Mouse (Mus musculus): Measurements from ENCODE around the gene Spout1.

The Spout1 gene

GRCm38 (mm10) chr2:30130156-30130555 lies 48.1 kb downstream of the Spout1 start:
- DNase-seq (ENCODE audit: low spot score in 2 of 2), result no peak

GRCm38 (mm10) chr2:30128789-30129188 lies 49.5 kb downstream of the Spout1 start:
- no peak for DNase-seq (ENCODE audit: low spot score in 2 of 2)

GRCm38 (mm10) chr2:30124472-30125274 lies 53.6 kb downstream of the Spout1 start, which contains the start of gene Zer1:
TSS of gene Zer1 (minus strand) at chr2:30124585.
- DNase-seq (ENCODE audit: low spot score in 2 of 2), result peak; percentile 97

- peak; percentile 39 to 48 for DNase-seq (ENCODE audit: low spot score in 2 of 2)
Measured at GRCm38 (mm10) chr2:30123729-30124471, 54.4 kb downstream of the Spout1 start.

All from right cerebral cortex, postnatal 10 days (tissue).